Mouse (Mus musculus) kidney, postnatal 36 days (tissue): ENCODE measurements around the gene Slc24a2.

ENCODE experiments used
- DNase-seq, 2 experiments: peaks; one replicate each; pipeline ENCODE4 v3.0.0; 2021 to 2022; ENCODE audit warnings: mixed read lengths in 2 of 2

Slc24a2 gene

DNA sequence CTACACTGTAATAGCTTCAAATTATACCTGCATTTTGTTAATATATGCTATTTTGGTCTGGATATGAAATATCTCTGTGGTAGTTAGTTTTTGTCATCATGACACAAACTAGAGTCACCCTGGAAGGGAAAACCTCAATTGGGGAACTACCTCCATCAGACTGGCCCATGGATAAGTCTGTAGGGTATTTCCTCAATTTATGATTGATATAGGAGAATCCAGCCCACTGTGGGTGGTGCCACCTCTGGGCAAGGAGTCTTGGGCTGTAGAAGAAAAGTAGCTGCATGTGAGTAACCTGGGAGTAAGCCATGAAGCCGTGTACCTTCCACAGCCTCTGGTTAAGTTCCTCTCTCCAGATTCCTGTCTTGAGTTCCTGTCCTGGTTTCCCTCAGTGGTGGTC, 281.5 kb downstream of the Slc24a2 start:
- no peak for DNase-seq

DNA sequence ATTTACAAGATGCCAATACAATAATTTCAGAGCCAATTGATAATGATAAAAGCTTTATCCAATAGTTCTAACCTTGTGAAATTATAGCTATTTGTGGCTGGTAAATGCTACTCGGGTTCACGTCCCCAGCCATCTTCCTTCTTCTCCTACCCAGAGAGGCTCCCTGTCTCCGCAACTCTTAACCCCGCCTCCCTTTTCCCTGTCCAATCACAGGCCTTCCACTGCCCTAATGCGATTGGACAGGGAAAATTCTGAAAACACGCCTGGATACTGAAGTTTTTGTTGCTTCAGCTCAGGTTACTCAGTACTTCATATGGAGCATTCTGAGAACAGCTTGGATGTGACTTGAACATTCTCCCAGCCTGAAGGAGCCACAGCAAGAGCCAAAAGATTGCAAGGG, 287.0 kb downstream of the Slc24a2 start:
- no peak for DNase-seq

DNA sequence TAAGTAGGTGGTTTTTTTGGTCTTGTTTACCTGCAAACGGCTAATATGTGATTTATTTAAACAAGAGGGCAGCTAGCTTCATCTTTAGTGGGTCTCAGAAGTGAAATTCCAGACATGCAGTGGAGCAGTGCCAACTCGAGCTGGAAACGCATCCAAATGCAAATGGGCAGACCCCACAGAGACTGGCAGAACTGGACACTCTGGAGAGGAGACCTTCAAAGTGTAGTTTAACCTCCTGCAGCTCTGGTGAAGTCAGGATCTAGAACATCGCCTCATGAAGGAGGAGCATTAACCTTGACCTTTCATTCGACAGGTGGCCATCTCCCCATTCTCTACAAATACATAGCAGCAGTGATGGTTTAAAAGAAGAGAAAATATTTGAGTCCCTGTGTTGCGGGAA, 287.6 kb downstream of the Slc24a2 start:
- DNase-seq: peak in 1 of 2 experiments; percentile 15

DNA sequence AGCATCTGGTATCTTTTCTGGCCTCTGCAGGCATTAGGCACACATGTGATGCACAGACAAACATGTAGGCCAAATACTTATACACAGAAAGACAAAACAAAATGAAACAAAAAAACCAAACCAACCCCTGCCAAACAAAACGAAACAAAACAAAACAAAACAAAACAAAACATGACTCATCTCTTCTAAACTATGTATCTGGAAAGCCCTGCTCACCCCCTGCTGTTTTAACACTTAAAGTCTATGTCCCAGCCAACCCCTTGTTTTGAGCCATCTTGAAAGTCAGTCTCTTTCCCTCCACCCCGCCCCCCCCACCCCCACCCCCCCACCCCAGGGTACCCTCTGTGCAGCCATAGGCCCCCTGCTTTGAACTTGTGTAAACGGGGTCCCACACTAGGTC, 293.6 kb downstream of the Slc24a2 start:
- no peak for DNase-seq

DNA sequence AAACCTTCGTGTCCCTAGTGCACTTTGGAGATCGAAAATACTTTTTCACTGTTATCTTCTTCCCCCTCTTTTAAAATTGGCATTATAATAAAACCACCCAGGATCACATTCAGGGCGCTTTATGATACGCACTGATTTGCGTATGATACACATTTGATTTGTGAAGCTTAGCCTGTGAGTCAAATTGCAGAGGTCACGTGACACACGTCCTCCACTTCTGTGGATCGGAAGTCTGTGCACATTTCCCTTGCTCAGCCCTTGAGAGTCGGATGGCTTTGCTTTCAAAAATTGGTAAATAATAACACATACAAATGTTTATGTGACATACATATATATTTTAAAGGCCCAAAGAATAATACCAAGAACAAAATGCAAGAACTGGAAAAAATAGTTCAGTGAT, 294.1 kb downstream of the Slc24a2 start:
- no peak for DNase-seq
